Mouse (Mus musculus): Measurements from ENCODE around the gene Osbpl6.

Gene Osbpl6

DNA sequence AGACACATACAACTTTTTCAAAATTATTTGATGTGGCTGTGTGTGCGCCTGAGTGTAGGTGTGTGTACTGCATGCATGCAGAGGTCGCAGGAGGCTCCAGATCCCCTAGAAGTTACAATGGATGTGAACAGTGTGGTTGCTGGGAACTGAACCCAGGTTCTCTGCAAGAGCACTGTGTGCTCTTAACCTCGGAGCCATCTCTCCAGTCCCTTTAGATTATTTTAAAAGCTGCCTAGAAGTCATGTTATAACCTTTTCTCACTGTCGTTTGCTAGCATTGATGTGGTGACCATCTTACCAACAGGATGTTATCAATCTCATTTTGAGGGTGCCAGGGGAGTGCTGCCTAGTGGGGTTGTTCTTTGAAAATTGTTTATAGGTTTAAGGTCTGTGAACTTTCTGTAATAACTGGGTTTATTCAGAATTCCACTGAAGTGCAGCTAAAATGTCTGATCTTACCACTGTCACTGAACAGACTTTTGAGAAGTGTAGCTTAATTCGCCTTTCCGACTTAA is 15.2 kb downstream of the Osbpl6 start:
- no peak for DNase-seq (ENCODE audit: low read depth, low spot score)

- no peak for DNase-seq (ENCODE audit: low read depth, low spot score)
These were observed 20.5 kb downstream of the Osbpl6 start for GRCm38 (mm10) chr2:76426816-76427215.

- DNase-seq (ENCODE audit: low read depth, low spot score): no peak
These were observed 23.0 kb downstream of the Osbpl6 start for GRCm38 (mm10) chr2:76429318-76429717.

DNA sequence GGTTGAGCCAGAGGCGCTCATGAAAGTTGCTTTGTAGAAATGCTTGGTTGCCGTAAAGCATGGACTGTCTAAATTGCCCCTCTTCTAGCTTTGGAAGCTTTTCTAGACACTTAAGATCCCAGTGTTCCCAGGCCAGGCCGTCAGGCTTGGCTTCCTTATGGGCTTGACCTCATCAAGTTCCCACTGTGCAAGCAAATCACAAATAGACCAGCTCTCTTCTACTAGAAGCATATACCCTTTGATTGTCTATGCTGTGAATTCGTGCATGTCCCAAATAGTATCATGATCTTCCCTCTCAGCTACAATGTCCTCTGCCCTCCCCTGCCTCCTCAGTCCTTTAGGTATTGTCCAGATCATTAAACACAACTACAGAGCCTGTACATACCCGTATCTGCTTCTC is 23.5 kb downstream of the Osbpl6 start:
- DNase-seq (ENCODE audit: low read depth, low spot score): no peak

DNA sequence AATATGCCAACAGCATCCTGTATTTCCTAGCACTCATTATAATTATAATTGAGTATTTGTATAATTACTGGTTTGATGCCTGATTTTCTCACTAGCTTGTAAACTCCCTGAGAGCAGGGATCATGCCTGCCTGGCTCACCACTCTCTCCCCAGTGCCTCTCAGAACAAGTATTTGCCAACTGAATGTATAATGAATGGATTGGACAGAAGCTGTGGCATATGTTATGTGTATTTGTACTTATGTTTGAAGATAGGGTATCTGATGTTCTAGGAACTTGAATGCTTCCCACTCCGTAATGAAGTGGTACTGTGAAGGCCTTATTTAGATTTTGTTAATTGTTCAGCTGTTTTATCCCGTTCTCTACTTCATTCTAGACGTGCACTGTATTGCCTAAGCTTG is 24.2 kb downstream of the Osbpl6 start:
- no peak for DNase-seq (ENCODE audit: low read depth, low spot score)

GRCm38 (mm10) chr2:76434224-76434623 is 27.9 kb downstream of the Osbpl6 start:
- no peak for DNase-seq (ENCODE audit: low read depth, low spot score)

GRCm38 (mm10) chr2:76435667-76436239 is 29.4 kb downstream of the Osbpl6 start:
- DNase-seq (ENCODE audit: low read depth, low spot score): no peak

- DNase-seq (ENCODE audit: low read depth, low spot score): no peak
These were observed 31.1 kb downstream of the Osbpl6 start for GRCm38 (mm10) chr2:76437372-76437771.

GRCm38 (mm10) chr2:76439540-76439939 is 33.2 kb downstream of the Osbpl6 start:
- no peak for DNase-seq (ENCODE audit: low read depth, low spot score)

GRCm38 (mm10) chr2:76442086-76442485 is 35.8 kb downstream of the Osbpl6 start:
- peak; percentile 42 for DNase-seq (ENCODE audit: low read depth, low spot score)

DNA sequence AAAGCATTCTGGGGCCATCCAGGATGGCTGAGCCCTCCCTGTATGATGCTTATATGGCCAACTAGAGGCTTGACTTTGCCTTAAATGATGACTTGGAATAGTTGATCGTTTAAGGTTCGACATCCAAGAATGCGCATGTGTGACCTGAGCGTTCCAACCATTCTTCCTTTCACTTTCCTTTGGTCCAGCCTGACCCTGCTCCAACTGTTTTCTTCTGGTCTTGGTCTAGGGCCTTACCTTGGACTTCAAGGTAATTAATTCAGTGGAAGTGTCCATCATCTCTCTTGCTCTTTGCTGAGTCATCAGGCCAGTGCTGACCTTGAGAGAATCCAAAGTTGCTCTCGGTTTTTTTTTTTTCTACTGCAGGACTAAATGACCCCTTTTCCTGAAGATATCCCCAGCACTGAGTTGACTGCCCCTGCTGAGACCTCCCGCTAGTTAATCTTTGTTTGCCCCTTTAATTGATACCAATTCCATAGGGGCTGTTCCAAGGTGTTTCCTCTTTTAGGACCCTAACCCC is 43.6 kb downstream of the Osbpl6 start:
- no peak for DNase-seq (ENCODE audit: low read depth, low spot score)

DNA sequence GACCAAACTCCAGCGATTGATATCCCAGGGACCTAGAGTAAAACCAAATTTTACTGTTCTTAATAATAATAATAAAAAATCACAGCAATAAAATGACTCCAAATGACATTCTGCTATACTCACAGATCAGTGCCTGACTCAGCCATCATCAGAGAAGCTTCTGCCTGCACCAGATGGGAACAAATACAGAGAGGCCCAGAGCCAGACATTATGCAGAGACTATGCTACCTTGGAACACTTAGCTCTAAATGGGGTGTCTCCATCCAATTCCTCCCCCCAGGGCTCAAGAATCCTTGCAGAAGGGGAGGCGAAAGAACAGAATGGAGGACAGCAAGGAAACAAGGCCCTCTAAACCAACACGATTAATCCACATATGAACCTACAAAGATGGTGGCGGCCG is 60.4 kb downstream of the Osbpl6 start:
- DNase-seq (ENCODE audit: low read depth, low spot score): no peak

DNA sequence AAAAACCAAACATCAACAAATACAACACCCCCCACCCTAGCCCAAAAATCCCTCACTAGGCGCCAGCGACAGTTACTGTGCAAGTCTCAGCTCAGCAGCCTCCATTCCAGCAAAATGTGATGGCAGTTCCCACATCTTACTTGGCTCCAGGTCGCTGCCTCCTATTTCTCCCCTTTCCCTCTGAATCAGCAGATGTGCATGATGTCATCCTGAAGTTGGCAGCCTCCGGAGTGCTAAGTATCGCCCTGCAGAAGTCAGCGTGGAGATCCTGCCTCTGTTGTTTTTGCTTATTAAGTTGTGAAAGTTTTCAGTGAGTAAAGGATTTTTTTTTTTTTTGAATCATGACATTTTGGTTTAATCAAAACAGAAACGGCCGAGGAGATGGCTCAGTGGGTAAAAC is 61.9 kb downstream of the Osbpl6 start:
- DNase-seq (ENCODE audit: low read depth, low spot score): no peak

GRCm38 (mm10) chr2:76469091-76469750 is 62.9 kb downstream of the Osbpl6 start:
- DNase-seq (ENCODE audit: low read depth, low spot score): no peak

GRCm38 (mm10) chr2:76469751-76470099 is 63.4 kb downstream of the Osbpl6 start:
- no peak for DNase-seq (ENCODE audit: low read depth, low spot score)

DNA sequence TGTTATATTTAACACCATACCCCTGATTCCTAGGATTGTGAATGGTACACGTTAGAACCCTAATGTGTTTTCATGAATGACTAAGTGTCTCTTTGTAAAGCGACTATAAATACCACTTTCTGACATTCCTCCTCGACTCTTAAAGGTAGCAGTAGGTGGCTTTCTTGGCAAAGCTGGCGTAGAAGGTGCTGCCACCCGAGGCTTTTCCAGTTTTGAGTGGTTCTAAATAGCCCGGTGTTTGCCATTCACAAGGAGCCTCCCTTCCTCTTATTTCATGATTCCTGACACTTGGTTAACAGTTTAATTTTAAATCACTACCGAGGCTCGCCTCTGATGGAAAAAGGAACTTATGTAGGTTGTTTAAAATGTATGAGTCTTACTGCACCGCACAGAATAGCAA is 64.1 kb downstream of the Osbpl6 start:
- no peak for DNase-seq (ENCODE audit: low read depth, low spot score)

- no peak for DNase-seq (ENCODE audit: low read depth, low spot score)
These were observed 69.5 kb downstream of the Osbpl6 start for GRCm38 (mm10) chr2:76475788-76476187.

DNA sequence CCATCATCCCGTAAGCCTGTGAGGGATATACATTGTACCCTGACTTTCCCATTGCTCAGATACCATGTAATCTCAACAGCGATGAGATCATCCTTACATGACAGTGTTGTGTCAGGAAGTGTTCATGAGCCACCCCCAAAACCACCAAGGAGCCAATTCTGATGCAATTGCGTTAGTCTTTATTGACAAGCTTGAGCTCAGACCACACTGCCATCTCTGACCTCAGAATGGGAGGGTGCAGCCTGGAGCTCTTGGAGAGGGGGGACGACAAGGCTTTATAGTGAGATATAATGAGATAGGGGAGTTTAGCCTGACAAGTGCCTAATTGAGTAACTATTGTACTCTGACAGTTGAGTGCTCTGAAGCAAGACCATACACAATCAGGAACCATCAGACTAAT is 82.5 kb downstream of the Osbpl6 start:
- DNase-seq (ENCODE audit: low read depth, low spot score): no peak

GRCm38 (mm10) chr2:76490198-76490597 is 83.9 kb downstream of the Osbpl6 start:
- DNase-seq (ENCODE audit: low read depth, low spot score): no peak

DNA sequence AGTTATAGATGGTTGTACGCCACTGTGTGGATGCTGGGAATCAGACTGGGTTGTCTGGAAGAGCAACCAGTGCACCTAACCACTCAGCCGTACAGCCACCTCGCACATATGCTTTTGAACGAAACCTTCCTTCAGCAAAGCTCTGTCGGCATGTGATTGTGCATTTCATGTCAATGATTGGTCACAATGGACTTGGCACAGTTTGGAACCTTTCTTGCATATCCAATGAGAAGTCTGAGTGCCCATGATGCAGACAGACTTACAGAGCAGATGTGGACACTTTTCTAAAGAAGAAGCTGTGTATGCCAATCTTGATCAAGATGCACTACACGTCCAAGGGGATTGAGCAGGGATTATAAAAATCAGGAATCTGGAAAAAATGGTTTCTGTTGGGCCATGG is 85.1 kb downstream of the Osbpl6 start:
- no peak for DNase-seq (ENCODE audit: low read depth, low spot score)

DNA sequence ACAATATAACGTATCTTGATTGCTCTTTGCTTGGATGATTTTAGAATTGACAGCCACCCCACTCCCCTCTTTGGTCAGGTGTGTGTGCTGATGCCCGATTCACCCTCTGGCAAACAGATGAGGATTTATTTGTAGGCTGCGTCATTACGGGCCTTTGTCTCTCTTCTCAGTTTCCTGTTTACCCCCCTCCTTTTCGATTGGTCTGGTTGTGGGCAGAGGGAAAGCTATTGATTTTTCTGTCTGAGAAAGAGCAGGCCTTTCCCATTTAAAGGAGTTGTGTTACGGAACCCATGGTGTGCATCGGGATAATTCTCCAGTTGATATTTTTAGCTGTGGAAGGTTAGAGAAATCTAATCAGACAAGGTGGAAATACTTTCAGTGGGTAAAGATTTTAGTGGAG is 85.9 kb downstream of the Osbpl6 start:
- no peak for DNase-seq (ENCODE audit: low read depth, low spot score)

- no peak for DNase-seq (ENCODE audit: low read depth, low spot score)
These were observed 89.9 kb downstream of the Osbpl6 start for GRCm38 (mm10) chr2:76496006-76496748.

DNA sequence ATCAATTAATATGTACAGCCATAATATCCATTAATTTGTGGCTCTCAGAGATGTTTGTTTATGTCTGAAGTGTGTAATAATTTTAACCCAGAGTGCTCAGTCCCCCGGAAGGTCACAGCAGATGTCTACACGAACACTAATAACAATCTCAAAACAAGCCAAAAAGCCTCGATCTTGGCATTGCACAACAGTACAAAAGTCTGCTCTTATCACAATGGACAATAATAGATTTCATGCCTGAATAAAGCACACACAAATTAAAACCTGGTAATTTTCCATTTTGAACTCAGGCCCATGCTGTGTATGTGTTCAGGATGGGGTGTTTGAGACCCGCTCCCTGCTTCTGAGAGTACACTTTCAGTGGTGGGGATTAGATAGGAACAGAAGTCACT is 90.4 kb downstream of the Osbpl6 start:
- no peak for DNase-seq (ENCODE audit: low read depth, low spot score)

All from WW6 (cell line).